Mouse (Mus musculus) cortical plate, adult 2 months (tissue): ENCODE results near the gene Tff2. TPM values are rescaled to one million over a fixed set of nuclear protein-coding genes. Genes with fewer than 3 reads are reported as not detected.

Experiments used
- H3K27ac ChIP-seq: fragments of 200-500 bp; 2 replicates; pipeline ENCODE4 v1.5.1; 2012; ENCODE audit warnings: low read length, control low read depth, inconsistent platforms; ENCODE audit not compliant: insufficient read depth
- H3K4me1 ChIP-seq: fragments of 200-500 bp; 2 replicates; pipeline ENCODE4 v1.6.1; 2011; ENCODE audit warnings: low read length; ENCODE audit not compliant: control insufficient read depth, insufficient read depth
- H3K4me3 ChIP-seq: fragments of 200-500 bp; 2 replicates; pipeline ENCODE4 v1.5.1; 2011; ENCODE audit warnings: mild to moderate bottlenecking, low read length, control low read depth; ENCODE audit not compliant: insufficient read depth
- CTCF ChIP-seq: fragments of 200-500 bp; IDR thresholded peaks from 2 replicates; pipeline ENCODE4 v1.5.1; 2011; ENCODE audit warnings: mild to moderate bottlenecking, control low read depth, low read length; ENCODE audit not compliant: insufficient read depth; ENCODE audit errors: extremely low read depth
- POLR2A ChIP-seq: fragments of 200-500 bp; IDR thresholded peaks from 2 replicates; pipeline ENCODE4 v1.6.1; 2011; ENCODE audit warnings: mild to moderate bottlenecking, low read length, control low read depth; ENCODE audit not compliant: insufficient read depth; ENCODE audit errors: extremely low read depth
- polyA plus RNA-seq: library from polyadenylated mRNA; depleted of rRNA; stranded (reverse); fragments of >200 nt; gene quantifications from 2 replicates; pipeline ENCODE4 v1.2.3, GENCODE M21; 2012; rRNA removed

Gene Tff2
- not detected in 2 replicates for polyA plus RNA-seq

GRCm38 (mm10) chr17:31144040-31145037, at the start of gene Tff2:
Tff2 (minus strand) TSS chr17:31144282.
- TF ChIP-seq POLR2A, result no peak
- no peak for TF ChIP-seq CTCF
- Histone ChIP-seq H3K4me1 (no peaks in the 10 kb centered on the region), H3K4me3 (no peak within 1 kb of the TSS), H3K27ac (no peak within 1 kb of the TSS)

DNA sequence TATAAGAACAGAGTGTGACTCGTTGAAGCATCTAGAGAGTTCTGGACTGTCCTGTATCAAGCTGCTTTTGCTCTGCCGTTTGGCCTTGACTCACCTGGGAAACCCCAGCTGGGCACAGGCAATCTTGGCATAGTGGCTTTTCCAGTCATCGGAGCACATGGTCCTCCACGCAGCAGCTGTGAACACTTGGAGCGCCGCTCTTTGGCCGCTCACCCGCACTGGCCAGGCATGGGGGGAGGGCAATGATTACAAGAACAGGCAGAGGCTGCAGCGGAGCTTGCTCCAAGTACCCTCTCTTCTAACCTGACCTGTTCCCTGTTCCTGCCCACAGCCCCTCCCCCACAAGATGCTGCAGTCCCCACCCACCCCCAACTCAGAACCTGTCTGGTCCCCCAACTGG, 49.3 kb upstream of the Tff2 start:
- Histone ChIP-seq H3K4me1 (no peaks in the 10 kb centered on the region), H3K4me3 (no peak overlapping the region), H3K27ac (no peak overlapping the region)
- TF ChIP-seq CTCF, result no peak
- TF ChIP-seq POLR2A, result no peak

DNA sequence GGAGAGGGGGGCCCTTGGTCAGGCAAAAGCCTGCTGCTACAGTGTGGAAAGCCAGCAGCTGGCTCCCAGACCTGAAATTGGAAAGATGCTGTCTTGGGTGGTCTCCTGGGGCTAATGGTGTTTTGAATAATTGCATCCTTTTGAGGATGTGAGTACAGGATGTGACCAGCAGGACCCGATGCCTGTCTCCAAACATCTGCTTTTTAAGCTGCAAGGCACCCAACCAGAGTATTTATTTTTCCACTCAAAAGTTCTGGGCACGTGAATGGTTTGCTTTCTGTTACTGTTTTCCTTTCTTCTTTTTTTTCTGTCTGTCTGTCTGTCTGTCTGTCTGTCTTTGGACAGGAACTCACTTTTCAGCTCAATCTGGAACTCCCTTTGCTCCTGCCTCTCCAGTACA, 48.6 kb upstream of the Tff2 start:
- TF ChIP-seq POLR2A, result no peak
- no peak for TF ChIP-seq CTCF
- Histone ChIP-seq H3K27ac (no peak overlapping the region), H3K4me1 (no peaks in the 10 kb centered on the region), H3K4me3 (no peak overlapping the region)

DNA sequence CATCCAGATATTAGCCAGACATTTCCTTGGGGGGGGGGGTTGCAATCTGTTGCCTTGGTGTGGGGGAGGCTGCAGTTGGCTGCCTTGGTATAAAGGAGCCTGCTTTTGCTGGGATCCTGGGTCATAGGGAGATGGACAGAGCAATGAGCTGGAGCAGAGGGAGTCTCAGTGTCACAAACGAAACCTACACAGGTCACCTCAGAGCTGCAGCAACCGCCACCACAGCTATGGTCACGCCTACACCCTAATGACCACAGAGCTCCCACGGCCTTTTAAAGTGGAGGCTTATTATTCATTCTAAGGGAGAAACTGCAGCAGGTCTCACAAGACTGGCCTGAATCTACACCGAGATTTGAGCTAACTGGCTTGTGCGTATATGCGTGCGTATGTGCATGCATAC, 47.7 kb upstream of the Tff2 start:
- Histone ChIP-seq H3K4me1 (no peaks in the 10 kb centered on the region), H3K27ac (no peak overlapping the region), H3K4me3 (no peak overlapping the region)
- TF ChIP-seq CTCF (no peak), POLR2A (no peak)

- Histone ChIP-seq H3K27ac (no peak overlapping the region), H3K4me1 (no peaks in the 10 kb centered on the region), H3K4me3 (no peak overlapping the region)
- TF ChIP-seq POLR2A, result no peak
- TF ChIP-seq CTCF, result peak; percentile 89
Measured at GRCm38 (mm10) chr17:31187370-31187769, 43.3 kb upstream of the Tff2 start.

GRCm38 (mm10) chr17:31184269-31184990, 40.3 kb upstream of the Tff2 start:
- TF ChIP-seq CTCF, result no peak
- TF ChIP-seq POLR2A, result no peak

DNA sequence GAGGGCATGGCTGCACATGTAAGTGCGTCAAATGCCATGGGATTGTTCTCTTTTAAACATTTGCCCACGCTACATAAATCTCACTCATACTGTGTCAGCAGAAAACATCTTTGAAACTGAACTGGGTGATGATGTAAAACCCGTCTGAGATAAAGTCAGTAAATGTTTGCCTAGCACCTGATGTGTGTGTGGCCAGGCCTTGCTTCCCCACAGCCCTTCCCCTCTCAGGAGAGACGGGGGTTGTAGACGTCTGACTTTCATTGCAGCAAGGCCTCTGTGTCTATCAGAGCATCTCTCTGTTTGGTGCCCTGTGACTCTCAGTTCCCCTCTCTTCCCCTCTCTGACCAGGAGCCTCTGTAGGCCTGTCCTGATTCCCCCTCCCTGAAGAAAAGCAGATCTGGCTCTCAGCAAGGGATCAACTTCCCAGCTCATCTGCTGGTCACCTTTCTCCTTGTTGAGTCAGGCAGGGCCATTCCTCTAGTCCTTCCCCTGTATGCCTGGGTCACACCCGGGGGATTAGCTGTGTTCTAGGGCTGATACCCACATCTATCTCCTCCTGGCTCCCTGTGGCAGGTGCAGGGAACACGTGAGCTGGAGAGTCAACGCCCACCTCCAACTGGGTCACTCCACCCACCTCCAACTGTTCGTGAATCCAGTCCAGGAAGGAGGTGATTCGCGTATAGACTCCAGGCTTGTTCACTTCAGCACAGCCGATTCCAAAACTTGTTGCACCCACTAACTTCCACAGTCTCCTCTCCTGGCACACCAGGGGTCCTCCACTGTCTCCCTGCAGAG, 39.3 kb upstream of the Tff2 start:
- H3K27ac ChIP-seq, result no peak overlapping the region
- no peak overlapping the region for H3K4me3 ChIP-seq
- no peaks in the 10 kb centered on the region for H3K4me1 ChIP-seq
- TF ChIP-seq CTCF, result no peak
- TF ChIP-seq POLR2A, result no peak

More at GRCm38 (mm10) chr17:31184269-31184990, 40.3 kb upstream of the Tff2 start:
- no peaks in the 10 kb centered on the region for H3K4me1 ChIP-seq
- no peak overlapping the region for H3K4me3 ChIP-seq
- H3K27ac ChIP-seq, result no peak overlapping the region

- Histone ChIP-seq H3K4me3 (no peak overlapping the region), H3K27ac (no peak overlapping the region), H3K4me1 (no peaks in the 10 kb centered on the region)
- TF ChIP-seq POLR2A (no peak), CTCF (no peak)
Measured at GRCm38 (mm10) chr17:31181490-31181889, 37.4 kb upstream of the Tff2 start.

GRCm38 (mm10) chr17:31176321-31176720, 32.2 kb upstream of the Tff2 start:
- Histone ChIP-seq H3K4me3 (no peak overlapping the region), H3K4me1 (no peaks in the 10 kb centered on the region), H3K27ac (no peak overlapping the region)
- TF ChIP-seq POLR2A (no peak), CTCF (no peak)
